Mouse (Mus musculus): ENCODE data around the gene Prkca. TPM values are rescaled to one million over a fixed set of nuclear protein-coding genes. Genes with fewer than 3 reads are reported as not detected.

The Prkca gene
- total RNA-seq, 1 experiment from 2014 or later: 10.1 TPM

DNA sequence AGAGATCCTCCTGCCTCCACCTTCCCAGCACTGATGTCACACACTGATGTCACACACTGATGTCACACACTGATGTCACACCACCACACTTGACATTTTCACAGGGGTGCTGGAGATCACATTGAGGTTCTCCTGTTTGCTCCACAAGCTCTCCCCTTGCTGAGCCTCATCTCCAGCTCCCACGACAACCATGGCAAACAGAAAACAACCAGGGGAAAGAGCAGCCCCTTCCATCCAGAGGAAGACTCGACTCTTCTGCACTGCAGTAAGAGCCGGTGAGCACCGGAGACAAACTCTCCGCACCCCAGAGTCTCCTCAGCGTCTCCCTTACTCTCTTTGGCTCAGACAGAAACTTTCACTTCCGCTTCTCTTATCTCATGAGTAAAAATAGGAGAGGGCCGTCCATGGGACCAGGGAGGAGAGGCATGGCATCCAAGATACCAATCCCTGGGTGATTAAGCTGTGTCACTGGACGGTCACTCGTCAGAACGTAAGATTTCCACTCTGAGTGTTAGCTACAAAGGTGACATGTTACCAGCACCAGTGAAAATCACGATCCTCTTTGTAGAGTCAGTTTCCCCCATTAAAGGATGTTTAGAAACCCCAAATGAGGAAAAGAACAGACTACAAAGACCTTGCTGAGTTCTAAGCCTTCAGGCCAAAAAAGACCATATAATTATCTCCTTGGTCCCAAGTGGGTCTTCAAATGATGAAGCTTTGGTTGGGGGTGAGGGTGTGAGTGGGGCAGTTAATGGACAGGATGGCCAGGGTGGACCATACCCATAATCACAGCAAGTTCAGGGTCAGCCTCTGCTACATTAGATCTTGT lies 95.3 kb downstream of the Prkca start:
- peak; percentile 70 for ATAC-seq (ENCODE audit: extremely low read depth, insufficient number of reproducible peaks, low FRiP score, poor library complexity, severe bottlenecking)

DNA sequence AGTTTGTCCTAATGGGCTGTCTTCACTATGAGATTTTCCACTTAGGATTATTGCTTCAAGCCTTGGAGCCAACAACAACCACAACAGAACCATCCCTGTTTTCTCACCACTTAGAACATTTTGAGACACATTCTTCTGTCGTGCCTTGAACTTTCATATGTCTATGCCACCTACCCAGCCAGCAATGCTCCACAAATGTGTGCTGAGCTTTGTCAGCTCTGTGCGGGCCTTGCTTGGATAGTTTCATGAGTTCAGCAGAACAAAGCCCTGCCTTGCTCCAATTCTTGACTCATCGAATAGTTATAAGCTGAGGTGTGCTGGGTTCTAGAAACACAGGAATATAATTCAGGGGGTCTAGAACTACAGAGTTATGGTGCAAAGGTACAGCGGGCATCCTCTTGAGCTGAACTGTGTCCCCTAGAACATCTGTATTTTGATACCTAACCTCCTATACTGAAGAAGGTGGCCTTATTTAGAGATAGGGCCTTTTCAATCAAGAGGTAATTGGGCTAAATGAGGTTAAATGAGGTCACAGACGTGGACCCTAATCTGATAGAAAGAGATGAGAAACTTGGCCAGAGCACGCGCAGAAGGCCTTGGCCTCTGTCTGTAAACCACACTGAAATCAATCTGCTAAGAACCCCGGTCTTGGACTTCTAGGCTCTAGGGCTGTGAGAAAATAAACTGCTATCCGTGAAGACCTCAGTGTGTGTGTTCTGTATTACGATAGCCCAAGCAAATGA lies 96.4 kb downstream of the Prkca start:
- no peak for ATAC-seq (ENCODE audit: extremely low read depth, insufficient number of reproducible peaks, low FRiP score, poor library complexity, severe bottlenecking)

DNA sequence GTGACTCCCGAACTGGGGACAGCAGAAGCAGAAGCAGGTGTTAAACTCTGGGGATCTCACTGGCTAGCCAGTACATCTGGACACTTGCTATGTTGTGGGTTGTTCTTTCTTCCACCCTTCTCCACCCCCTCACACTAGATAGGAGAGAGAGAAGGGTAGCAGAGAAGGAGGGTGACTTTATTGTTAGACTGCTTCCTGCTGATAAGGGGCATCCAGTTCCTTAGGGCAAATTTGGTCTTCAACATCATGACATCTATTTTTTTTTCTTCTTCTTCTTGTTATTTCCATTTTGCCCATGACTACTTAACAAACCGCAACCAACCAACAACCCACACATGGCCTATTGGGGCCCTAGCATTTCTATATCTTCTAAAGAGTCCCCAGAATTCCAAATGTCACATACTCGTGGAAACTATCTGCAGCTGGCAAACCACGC lies 97.4 kb downstream of the Prkca start:
- no peak for ATAC-seq (ENCODE audit: extremely low read depth, insufficient number of reproducible peaks, low FRiP score, poor library complexity, severe bottlenecking)

DNA sequence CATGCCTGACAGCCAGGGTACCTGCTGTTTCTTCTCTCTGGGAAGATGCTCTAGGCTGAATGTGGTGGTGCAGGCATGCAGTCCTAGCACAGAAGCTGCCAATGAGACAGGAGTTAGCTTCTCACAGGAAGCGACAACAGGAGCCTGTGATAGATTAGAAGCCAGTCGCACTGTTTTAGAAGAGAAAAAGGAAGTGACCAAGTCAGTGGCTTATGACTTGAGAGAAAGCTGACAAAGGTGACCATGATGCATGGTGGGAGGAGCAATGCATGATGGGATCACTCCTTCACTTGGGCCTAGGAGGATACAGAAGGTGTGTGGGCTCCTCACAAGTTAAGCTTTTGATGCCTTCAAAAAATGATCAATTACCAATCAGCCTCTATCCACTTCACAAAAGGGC lies 99.5 kb downstream of the Prkca start:
- ATAC-seq (ENCODE audit: extremely low read depth, insufficient number of reproducible peaks, low FRiP score, poor library complexity, severe bottlenecking): peak; percentile 45; the same call in 1 of the 2 replicates

DNA sequence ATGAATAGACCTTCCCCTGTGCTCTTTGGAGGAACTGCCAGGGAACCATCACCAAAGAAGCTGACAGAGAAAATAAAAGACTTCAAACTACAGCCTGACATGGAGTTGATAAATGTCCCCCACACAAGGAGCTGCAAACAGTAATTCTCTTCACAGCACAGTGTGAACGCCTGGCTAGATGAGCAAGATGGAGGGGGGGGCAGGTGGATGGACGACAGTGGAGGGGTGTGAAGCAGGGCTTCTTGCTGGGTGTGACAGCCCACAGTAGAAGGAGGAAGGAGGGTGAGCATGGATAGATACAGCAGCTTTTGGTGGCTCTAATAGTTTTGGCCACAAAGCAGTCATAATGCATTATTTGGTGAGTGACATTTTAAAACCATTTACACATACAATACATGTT lies 100.1 kb downstream of the Prkca start:
- no peak for ATAC-seq (ENCODE audit: extremely low read depth, insufficient number of reproducible peaks, low FRiP score, poor library complexity, severe bottlenecking)

DNA sequence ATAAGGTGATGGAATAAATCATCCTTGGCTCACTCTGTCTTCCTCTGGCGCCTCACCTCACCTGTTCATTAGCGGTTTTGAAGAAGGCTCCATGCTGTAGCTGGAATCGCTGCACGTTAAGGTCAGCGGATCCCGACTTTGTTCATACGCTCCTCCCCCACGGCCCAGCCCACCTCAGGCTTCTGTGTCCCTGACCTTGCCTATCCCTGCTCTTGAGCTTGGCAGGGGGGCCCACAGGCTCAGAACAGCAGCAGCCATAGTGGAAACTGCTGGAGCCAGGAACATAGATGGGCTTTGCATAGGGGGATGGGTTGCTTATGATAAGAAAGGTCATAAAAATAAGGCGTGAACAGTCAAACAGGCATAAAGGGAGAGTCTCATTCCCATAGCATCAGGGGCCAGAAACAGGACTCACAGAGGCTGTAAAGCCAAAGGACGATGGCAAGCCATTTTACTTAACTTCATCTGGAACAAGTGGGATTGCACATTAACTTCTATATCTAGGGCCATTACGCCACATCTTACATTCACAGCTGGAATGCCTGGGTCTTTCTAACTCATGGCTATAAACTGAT lies 102.7 kb downstream of the Prkca start:
- no peak for ATAC-seq (ENCODE audit: extremely low read depth, insufficient number of reproducible peaks, low FRiP score, poor library complexity, severe bottlenecking)

DNA sequence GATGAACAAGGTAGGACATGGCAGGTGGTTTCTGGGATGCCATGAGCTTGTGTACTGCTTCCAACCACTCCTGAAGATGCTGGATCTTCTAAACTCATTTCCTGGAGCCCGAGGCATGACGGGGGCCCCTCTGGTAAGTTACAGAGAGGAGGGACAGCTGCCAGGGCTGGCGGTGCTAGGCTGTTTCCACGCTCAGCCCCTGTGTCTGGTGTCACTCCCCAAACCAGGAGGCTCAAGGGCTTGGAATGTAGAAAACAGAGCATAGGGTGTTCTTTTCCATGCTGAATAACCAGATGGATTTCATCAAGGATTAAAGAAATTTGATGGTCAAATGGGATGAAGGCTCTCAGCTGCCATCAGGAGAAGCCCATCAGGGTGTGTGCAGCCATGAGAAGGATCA lies 104.6 kb downstream of the Prkca start:
- no peak for ATAC-seq (ENCODE audit: extremely low read depth, insufficient number of reproducible peaks, low FRiP score, poor library complexity, severe bottlenecking)

DNA sequence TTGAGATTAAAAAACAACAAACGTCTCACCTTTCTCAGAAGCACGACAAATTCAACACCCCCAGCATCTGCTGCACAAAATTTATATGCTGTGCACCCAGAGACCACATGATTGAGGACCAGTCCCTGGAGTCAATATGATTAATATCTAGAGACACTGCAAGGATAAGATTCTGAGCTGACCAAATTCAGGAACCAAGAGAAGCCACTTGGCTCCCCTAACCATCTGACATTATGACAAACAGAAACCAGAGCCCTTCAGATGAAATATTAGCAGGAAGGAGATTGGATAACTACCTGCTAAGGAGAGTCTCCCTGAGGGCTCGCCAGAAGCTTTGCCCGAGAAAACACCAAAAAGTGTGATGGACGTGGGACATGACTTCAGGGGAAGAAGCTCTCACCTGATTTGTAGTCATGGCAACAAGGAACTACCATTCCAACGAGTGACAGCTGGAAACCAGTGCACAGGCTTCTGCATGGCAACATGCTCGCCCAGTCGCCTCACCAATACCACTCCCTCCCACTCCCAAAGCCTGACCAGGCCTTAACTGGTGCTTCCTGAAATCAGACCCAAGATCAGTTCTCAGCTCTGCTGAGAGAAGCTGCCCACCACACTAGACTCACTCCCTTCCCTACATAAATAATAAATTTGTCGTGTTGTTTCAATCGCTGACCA lies 106.8 kb downstream of the Prkca start:
- no peak for ATAC-seq (ENCODE audit: extremely low read depth, insufficient number of reproducible peaks, low FRiP score, poor library complexity, severe bottlenecking)

DNA sequence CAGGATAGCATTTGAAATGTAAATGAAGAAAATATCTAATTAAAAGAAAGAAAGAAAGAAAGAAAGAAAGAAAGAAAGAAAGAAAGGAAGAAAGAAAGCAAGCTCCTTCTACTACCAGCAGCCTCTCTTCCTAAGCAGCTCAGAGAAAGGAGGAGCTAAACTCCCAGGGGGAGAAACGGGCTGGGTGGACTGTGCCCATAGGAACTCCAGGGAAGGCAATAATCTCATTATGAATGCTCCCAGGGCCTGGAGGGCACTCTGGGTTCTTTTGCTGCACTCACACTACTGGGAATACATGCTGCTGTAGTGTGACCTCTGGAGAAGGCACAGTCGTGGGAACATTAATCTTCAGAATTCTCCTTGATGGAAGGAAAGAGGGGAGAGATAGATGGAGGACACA lies 107.5 kb downstream of the Prkca start:
- no peak for ATAC-seq (ENCODE audit: extremely low read depth, insufficient number of reproducible peaks, low FRiP score, poor library complexity, severe bottlenecking)

DNA sequence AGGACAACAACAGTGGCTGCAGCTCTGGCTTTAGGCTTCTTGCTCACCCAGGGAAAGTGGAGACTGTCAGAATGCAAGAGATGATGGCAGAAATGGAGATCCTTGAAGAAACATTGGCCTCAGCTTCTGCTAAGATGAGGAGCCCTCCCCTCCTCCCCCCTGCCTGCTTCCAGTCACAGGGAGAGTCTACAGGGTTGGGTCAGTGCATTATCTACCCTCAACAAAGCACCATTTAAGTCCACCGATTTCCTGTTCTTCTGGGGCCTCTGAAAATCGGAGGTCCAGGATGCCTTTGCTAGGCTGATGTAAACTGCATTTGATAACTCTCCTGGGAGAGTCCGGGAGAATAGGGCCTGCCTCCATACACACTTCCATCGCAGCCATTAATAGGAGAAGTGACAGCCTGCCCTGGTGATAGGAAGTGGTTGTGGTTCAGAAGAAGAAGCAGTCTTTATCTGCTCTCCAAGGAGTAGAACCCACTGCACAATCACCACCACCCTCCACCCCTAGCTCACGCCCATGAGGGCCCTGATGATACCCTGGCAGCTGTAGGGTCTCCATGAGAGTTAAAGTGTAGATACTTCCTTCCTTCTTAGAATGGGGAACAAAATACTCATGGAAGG lies 108.5 kb downstream of the Prkca start:
- no peak for ATAC-seq (ENCODE audit: extremely low read depth, insufficient number of reproducible peaks, low FRiP score, poor library complexity, severe bottlenecking)

DNA sequence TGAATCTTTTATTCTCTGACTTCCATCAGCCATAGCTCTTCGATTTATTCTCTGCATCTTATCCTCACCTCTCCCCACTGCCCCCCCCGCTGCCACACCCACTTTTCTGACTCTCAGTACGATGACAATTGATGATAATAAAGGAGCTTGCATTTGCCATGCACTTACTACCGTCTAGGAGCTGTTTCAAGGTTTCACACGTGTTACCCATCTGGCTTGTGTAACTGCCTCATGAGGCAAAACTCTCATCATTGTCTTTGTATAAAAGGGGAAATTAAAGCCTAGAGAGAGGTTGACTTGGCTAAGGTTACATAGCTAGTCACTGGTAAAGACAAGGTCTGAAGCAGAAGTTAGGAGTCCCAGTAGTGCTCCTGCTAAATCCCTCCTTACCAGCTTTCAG lies 110.7 kb downstream of the Prkca start:
- ATAC-seq (ENCODE audit: extremely low read depth, insufficient number of reproducible peaks, low FRiP score, poor library complexity, severe bottlenecking): no peak

DNA sequence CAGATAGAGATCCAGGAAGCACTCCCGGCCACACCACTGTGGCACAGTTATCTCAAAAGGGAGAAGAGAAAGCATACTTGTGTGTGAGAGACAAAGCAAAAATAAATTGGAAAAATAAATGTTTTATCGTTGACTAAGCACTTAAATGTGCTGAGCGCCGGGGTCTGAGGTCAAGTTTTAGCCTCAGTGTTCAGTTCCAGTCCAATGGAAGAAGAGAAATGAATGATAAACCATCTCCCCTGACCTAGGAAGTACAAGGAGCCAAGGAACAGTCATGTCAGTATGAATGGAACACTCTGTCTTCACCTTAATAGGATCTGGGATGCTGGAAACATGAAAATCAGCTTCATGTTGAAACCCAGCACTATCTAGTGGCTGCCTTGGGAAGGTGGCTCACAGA lies 113.6 kb downstream of the Prkca start:
- no peak for ATAC-seq (ENCODE audit: extremely low read depth, insufficient number of reproducible peaks, low FRiP score, poor library complexity, severe bottlenecking)

DNA sequence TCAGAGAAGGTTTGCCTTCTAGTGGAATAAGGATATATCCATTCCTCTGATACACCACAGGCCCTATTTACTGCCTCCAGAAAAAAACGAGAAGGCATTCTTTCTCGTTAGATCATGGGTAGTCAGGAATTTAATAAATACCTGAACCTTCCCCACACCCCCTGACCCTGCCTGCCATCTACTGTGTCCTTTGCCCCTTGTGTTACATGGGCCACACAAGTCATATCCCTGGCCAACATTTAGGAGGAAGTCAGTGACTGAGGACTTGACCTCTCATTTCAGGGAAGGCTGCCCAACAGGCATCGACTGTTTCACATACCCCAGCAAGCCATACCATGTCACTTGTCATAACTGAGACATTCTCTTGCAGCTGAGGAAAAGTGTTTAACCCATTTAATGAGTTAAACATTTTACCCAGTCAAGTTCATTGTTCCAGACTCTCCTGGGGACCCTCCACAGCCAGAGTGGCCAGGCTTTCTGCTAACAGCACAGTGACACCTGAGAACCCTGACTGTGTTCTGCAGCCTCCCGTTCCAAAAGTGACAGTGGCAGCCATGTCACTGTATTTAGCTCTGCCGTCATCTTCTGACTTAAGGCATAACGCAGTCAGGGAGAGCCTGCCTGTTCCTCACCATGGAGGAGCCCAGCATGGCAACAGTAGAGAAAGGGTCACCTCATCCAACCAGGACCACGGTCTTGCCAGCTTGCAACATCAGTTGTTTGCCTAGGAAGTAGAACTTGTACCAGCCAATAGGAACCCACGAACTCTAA lies 114.4 kb downstream of the Prkca start:
- ATAC-seq (ENCODE audit: extremely low read depth, insufficient number of reproducible peaks, low FRiP score, poor library complexity, severe bottlenecking): no peak

DNA sequence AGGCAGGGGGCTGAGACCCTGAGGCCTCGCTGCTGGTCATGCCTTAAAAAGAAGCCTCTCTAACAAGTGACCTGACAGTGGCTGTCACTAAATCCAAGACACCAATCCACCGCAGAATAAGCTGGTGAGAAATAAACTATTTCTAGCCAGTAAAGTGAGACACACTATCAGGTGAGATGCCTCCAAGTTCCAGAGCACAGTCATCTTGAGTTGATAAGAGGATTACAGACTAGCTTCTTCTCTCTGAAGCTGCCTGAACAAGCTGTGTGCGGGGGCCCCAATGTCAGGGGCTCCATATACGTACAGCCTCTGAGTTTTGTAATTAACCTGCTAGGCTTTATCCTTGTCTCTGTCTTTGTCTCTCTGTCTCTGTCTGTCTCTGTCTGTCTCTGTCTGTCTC lies 115.2 kb downstream of the Prkca start:
- ATAC-seq (ENCODE audit: extremely low read depth, insufficient number of reproducible peaks, low FRiP score, poor library complexity, severe bottlenecking): no peak

DNA sequence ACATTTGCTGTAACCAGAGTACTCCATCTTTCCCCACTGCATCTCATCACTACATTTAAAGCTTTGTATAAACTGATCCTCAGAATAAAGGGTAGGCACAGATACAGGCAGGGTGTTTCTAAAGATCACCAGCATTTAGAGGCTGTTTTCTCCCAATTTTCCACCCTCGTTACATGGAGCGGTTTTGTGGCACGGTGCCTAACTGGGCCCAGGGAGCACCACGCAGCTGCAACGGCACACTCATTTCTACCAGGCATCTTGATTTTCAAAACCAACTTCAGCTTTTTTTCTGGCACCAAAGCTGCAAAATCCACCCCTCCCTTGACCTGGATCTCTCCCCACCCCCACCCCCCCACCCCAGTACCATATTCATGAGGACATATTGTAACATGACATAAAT lies 117.5 kb downstream of the Prkca start:
- ATAC-seq (ENCODE audit: extremely low read depth, insufficient number of reproducible peaks, low FRiP score, poor library complexity, severe bottlenecking): no peak

DNA sequence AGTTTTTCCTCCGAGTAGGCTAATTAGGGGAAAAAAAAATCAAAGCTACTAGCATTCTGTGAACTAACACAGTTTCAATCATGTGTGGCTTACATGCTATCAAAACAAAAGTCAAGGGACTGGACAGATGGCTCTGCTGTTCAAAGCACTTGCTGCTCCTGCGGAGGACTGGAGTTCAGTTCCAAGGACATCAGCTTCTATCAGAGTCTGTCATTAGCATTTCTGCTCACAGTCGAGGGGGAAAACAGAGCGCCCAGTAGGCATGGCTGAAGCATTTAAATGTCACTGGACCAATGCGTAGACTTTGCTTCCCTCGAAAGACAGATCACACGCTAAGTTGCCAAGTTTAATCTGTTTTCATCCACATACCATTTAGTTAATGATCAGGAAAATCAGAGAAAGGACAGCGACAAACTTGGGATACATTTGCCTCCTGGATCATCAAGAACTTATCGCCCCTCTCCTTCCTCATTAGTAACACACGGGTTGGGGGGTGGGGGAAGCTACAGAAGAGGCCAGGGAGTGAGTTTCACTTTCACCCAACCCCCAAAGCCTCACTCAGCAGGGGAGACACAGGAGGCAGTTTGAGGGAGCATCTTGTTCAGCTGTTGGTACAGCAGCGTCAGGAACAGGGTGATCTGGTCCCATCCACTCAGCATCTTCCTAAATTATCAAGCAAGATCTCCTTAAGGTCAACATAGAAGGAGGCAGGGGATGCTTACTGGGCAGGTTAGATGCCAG lies 119.3 kb downstream of the Prkca start:
- ATAC-seq (ENCODE audit: extremely low read depth, insufficient number of reproducible peaks, low FRiP score, poor library complexity, severe bottlenecking): 0 out of 2 replicates have a peak, but pooled peaks have one; percentile 18

DNA sequence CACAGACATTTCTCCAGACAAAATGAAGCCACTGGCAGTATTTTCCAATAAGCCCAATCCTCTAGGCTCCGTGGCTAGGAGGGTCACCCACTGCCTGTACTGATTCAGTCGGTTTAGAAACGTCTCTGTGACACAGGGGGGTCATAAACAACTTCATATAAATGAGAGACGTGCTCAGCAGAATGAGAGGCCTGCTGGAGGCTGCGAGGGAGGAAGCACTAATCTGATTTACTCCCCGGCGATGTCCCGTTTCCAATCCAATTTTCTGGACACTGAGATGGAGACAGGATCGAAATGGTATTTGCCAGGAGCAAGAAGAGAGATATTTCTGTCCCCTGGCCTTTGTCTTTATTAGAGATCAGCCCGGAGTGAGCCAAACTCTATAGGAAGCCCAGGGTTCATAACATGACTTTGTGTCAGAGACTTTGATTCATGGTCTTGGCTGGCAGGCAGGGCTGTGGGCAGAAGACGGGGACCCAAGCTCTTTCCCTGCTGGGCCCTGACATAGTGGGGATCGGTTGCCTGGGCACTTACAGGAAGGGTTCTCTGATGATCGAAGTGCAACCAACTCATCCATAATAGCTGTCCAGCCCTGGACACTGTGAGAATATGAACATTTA lies 120.0 kb downstream of the Prkca start:
- ATAC-seq (ENCODE audit: extremely low read depth, insufficient number of reproducible peaks, low FRiP score, poor library complexity, severe bottlenecking): no peak

All from neutrophil, adult 5-6 weeks (primary cell).